Mouse (Mus musculus): ENCODE measurements around the gene Cldn15. TPM values are rescaled to one million over a fixed set of nuclear protein-coding genes. Genes with fewer than 3 reads are reported as not detected.

Gene Cldn15
- total and polyA plus RNA-seq, 3 experiments, result 0.25 to 0.29 TPM; not detected in 1

- Histone ChIP-seq H3K27me3 (replicated peaks) (no peaks in the 10 kb centered on the region), H3K79me2 (replicated peaks; ENCODE audit: control insufficient read depth, extremely low read depth, insufficient read depth, poor library complexity, severe bottlenecking) (no peaks in the 10 kb centered on the region), H3K4me2 (ENCODE audit: insufficient read depth, low read depth, poor library complexity, severe bottlenecking) (no peak overlapping the region), H3K4me1 (ENCODE audit: control insufficient read depth in 1 of 2, insufficient read depth in 2 of 2) (peaks cover 5 to 20% of the 10 kb centered on the region in 2 experiments), H3K27ac (ENCODE audit: insufficient read depth, low read depth) (no peak overlapping the region), H3K9me3 (replicated peaks; ENCODE audit: low read length) (no peaks in the 10 kb centered on the region), H3K4me3 (replicated peaks in 1 of 3; ENCODE audit: low read depth in 2 of 3, low read length in 2 of 3, poor library complexity in 1 of 3) (no peak overlapping the region), H3K9ac (ENCODE audit: insufficient read depth, low read depth) (no peak overlapping the region), H3K36me3 (replicated peaks in 1 of 2; ENCODE audit: control insufficient read depth in 1 of 2, insufficient read depth in 1 of 2, low read length in 1 of 2) (peaks cover 0 to 2% of the 10 kb centered on the region in 2 experiments)
- dilution Hi-C loops (cut with MboI; ENCODE audit: extremely low pct_ligation_motif_present, extremely low pct_unique_long_range_greater_than_20kb, low sequenced_read_pairs) (no loop called here), in situ Hi-C loops (cut with MboI; ENCODE audit: low pct_ligation_motif_present, low pct_unique_long_range_greater_than_20kb, low sequenced_read_pairs) (no loop called here)
- no peak for DNase-seq (ENCODE audit: extremely low read depth)
- TF ChIP-seq MAFK (IDR thresholded peaks at IDR 0.05; ENCODE audit: insufficient replicate concordance, low read length) (no peak), MYC (IDR thresholded peaks at IDR 0.05; ENCODE audit: low read depth, low read length) (no peak), PAX5 (IDR thresholded peaks at IDR 0.05; ENCODE audit: low read length) (no peak), GABPA (IDR thresholded peaks at IDR 0.05; ENCODE audit: insufficient replicate concordance, low read depth, low read length) (no peak), ETS1 (conservative IDR thresholded peaks at IDR 0.05; ENCODE audit: low read depth, low read length) (no peak), SIN3A (IDR thresholded peaks at IDR 0.05; ENCODE audit: low read length) (no peak)
Observed at GRCm38 (mm10) chr5:136931896-136932295, 34.5 kb upstream of the Cldn15 start.

- H3K79me2 ChIP-seq (replicated peaks; ENCODE audit: control insufficient read depth, extremely low read depth, insufficient read depth, poor library complexity, severe bottlenecking), result no peaks in the 10 kb centered on the region
- in situ Hi-C loops (cut with MboI; ENCODE audit: low pct_ligation_motif_present, low pct_unique_long_range_greater_than_20kb, low sequenced_read_pairs) (no loop called here), dilution Hi-C loops (cut with MboI; ENCODE audit: extremely low pct_ligation_motif_present, extremely low pct_unique_long_range_greater_than_20kb, low sequenced_read_pairs) (no loop called here)
- H3K4me3 ChIP-seq (replicated peaks in 1 of 3; ENCODE audit: low read depth in 2 of 3, low read length in 2 of 3, poor library complexity in 1 of 3), result no peak overlapping the region
- H3K36me3 ChIP-seq (replicated peaks in 1 of 2; ENCODE audit: control insufficient read depth in 1 of 2, insufficient read depth in 1 of 2, low read length in 1 of 2), result peaks cover 0 to 2% of the 10 kb centered on the region in 2 experiments
- no peaks in the 10 kb centered on the region for H3K27me3 ChIP-seq (replicated peaks)
- peak overlapping the region; percentile 37 for H3K4me2 ChIP-seq (ENCODE audit: insufficient read depth, low read depth, poor library complexity, severe bottlenecking)
- peaks cover 5 to 22% of the 10 kb centered on the region in 2 experiments for H3K4me1 ChIP-seq (ENCODE audit: control insufficient read depth in 1 of 2, insufficient read depth in 2 of 2)
- H3K9ac ChIP-seq (ENCODE audit: insufficient read depth, low read depth), result no peak overlapping the region
- no peaks in the 10 kb centered on the region for H3K9me3 ChIP-seq (replicated peaks; ENCODE audit: low read length)
- TF ChIP-seq UBTF (IDR thresholded peaks at IDR 0.05; ENCODE audit: low read depth, low read length) (no peak), CTCF (conservative IDR thresholded peaks at IDR 0.05 in 1 of 2, IDR thresholded peaks at IDR 0.05 in 1 of 2; ENCODE audit: low read depth in 2 of 2, low read length in 2 of 2) (no peak), ZC3H11A (IDR thresholded peaks at IDR 0.05; ENCODE audit: low read depth, low read length) (no peak), TCF12 (IDR thresholded peaks at IDR 0.05; ENCODE audit: low read depth, low read length) (no peak), PAX5 (IDR thresholded peaks at IDR 0.05; ENCODE audit: low read length) (no peak), NRF1 (IDR thresholded peaks at IDR 0.05; ENCODE audit: low read depth, low read length) (no peak), ELF1 (IDR thresholded peaks at IDR 0.05; ENCODE audit: low read depth, low read length) (no peak), MYC (IDR thresholded peaks at IDR 0.05; ENCODE audit: low read depth, low read length) (no peak), JUND (conservative IDR thresholded peaks at IDR 0.05; ENCODE audit: low read depth, low read length) (no peak), JUN (IDR thresholded peaks at IDR 0.05; ENCODE audit: insufficient read depth, low read depth, low read length) (no peak)
- no peak overlapping the region for H3K27ac ChIP-seq (ENCODE audit: insufficient read depth, low read depth)
- DNase-seq (ENCODE audit: extremely low read depth), result no peak
Observed at GRCm38 (mm10) chr5:136932956-136933355, 33.5 kb upstream of the Cldn15 start.
